Mouse (Mus musculus): ENCODE measurements around the gene Smc2. TPM values are rescaled to one million over a fixed set of nuclear protein-coding genes. Genes with fewer than 3 reads are reported as not detected.

The Smc2 gene
- polyA plus RNA-seq (2021; fragmentation: Nextera tagmentation) = 10.3 and 12.1 TPM in 2 replicates
- long read RNA-seq, experiment 1, partial matches to known transcripts = 12 of 12 reads
- long read RNA-seq, experiment 1, other reads (novel, unspliced or antisense) = 0 of 12 reads
- long read RNA-seq, experiment 2, full-length matches to known transcripts = 4 of 33 reads
- long read RNA-seq, experiment 2, partial matches to known transcripts = 28 of 33 reads
- long read RNA-seq, experiment 2, other reads (novel, unspliced or antisense) = 1 of 33 reads

DNA sequence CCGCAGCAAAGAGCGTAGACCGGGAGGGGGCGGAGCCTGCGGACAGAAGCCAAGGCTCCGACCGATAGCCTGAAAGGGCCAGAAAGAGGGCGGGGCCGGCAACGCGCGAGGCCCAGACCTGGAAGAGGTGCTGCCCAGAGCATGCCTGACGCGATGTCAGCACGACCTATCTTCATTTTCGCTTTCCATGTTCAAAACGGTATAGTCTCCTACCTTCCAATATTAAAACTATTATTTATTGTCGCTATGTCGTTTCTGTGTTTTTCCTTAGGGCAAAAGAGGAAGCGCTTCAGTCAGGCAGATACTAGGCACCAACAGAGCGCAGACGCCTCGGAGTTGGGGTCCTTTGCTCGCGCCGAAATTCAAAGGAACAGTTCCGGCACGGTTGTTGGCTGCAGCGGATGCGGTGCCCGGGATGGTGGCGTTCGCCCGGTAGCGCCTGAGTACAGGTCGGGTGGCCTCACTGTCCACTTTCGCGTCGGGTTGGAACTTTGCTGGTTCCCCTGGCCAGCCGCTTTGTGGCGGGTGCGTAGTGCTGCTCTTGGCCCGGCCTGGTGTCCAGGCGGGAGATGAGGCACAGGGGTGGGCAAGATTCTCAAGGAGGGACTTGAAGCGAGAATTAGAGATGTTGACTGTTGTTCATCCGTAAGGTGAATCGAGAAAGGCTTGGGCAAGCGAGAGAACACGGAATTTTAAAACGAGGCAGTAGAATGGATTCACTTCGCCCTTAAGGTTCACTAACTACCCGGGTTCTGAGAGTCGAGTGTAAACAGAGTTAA lies at the start of gene Smc2:
Gene Smc2, plus strand, starts transcription at position 358 of the 779 bp plus-strand sequence.

DNA sequence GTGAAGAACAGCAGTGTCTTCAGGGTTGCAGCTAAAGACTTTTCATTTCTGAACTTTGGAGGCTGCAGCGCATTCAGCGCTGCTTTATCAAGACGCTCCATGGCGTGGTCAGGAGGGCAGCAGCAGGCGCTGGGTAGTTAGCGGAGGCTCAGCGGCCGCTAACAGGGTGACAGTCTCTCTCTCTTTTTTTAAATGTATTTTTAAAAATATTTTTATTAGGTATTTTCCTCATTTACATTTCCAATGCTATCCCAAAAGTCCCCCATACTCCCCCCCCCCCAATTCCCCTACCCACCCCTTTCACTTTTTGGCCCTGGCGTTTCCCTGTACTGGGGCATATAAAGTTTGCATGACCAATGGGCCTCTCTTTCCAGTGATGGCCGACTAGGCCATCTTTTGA lies 58.1 kb downstream of the Smc2 start, which contains the start of gene Vma21-ps:
Gene Vma21-ps, minus strand, starts transcription at position 101 of the 400 bp plus-strand sequence.

Other genes with a start within 250 kb of the Smc2 start
- gene Vma21-ps, start 58.0 kb downstream of the Smc2 start, polyA plus RNA-seq (2021; fragmentation: Nextera tagmentation) = not detected in 2 replicates
- gene Toporsl, start 157.0 kb downstream of the Smc2 start, polyA plus RNA-seq (2021; fragmentation: Nextera tagmentation) = not detected in 2 replicates